Mouse (Mus musculus): ENCODE measurements around the gene Ackr3.

DNA sequence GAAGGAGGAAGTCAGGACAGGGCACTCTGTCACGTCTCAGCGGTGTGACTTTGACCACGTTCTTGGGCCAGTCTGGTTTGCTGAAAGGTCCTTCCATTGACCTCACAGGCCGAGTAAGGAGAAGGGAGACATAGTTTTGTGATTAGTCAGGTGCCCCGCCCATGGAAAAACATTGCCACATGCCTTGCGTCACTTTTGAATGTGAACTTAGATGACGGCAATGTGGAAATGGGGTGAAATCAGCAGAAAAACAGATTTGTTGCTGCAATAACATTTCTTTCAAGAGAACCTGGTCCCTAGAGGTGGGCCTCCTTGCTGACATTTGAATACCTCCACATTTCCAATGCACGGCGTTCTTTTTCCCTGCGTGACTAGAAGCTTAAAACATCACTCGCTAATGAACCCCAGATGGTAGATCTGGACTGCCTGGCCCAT is 30.9 kb downstream of the Ackr3 start:
- TF ChIP-seq POLR2A (IDR thresholded peaks at IDR 0.05; ENCODE audit: insufficient read length, low read depth) (no peak), POLR2AphosphoS2 (IDR thresholded peaks at IDR 0.05; ENCODE audit: insufficient read length, low read depth) (no peak), MAX (IDR thresholded peaks at IDR 0.05; ENCODE audit: low read depth) (peak; percentile 3)

Data from myocyte (in vitro differentiated cells).